Mouse (Mus musculus): ENCODE results near the gene Cep250. TPM values are rescaled to one million over a fixed set of nuclear protein-coding genes. Genes with fewer than 3 reads are reported as not detected.
A peak's percentile ranks its signal among the peaks of the same experiment; 100 is the strongest.
"Not testable (repeated sequence)": the region's sequence is repeated elsewhere in the genome, so short reads cannot be mapped to it uniquely, and the experiment has no call there.

Gene Cep250
- polyA plus RNA-seq (2015; fragmentation: Nextera tagmentation; extraction: Ambion mirVana), result 9.4 and 9.6 TPM in 2 replicates

GRCm38 (mm10) chr2:155956134-155957059, at the start of gene Cep250:
TSS of gene Cep250 (plus strand) at chr2:155956458.
- Histone ChIP-seq H3K4me3 (peak within 1 kb of the TSS; percentile 86), H3K4me2 (peak within 1 kb of the TSS; percentile 80), H3K27ac (replicated peaks) (peak within 1 kb of the TSS; percentile 80), H3K4me1 (peaks cover 14% of the 10 kb centered on the region), H3K9me3 (no peaks in the 10 kb centered on the region), H3K9ac (peak within 1 kb of the TSS; percentile 96), H3K36me3 (peaks cover 12% of the 10 kb centered on the region; the same call in 1 of the 2 replicates), H3K27me3 (replicated peaks) (peaks cover 3% of the 10 kb centered on the region)
- ATAC-seq (ENCODE audit: extremely low read depth, insufficient number of reproducible peaks, low FRiP score, low TSS enrichment), result peak; percentile 85
- under 1% methylated on average over 58 of the region's 59 CpGs for WGBS

DNA sequence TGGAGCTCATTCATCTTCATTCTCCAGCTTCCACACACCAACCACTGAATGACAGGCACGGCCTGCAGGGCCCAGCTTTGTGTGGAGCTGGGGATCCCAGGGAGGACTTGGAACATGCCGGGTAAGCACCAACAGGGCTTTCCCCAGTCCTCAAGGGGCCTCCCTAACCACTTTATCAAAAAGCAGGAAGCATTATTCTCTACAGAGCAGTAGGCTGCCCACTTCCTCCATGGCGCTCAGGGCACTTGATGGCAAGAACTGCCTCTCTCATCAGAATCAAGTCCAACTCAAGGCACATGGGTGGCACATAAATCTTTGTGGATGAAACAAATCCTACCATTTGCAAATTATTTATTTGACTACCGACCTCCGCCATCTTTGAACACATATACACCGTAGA, 41.6 kb upstream of the Cep250 start:
- no peak overlapping the region for H3K4me2 ChIP-seq
- no peak for ATAC-seq (ENCODE audit: extremely low read depth, insufficient number of reproducible peaks, low FRiP score, low TSS enrichment)
- no peak overlapping the region for H3K9ac ChIP-seq
- no peaks in the 10 kb centered on the region for H3K27me3 ChIP-seq (replicated peaks)
- 84% methylated on average over 6 of the region's 6 CpGs for WGBS
- no peaks in the 10 kb centered on the region for H3K9me3 ChIP-seq
- H3K27ac ChIP-seq (replicated peaks), result no peak overlapping the region
- H3K4me3 ChIP-seq, result no peak overlapping the region
- H3K36me3 ChIP-seq, result peaks cover 76% of the 10 kb centered on the region
- H3K4me1 ChIP-seq, result no peaks in the 10 kb centered on the region

- Histone ChIP-seq H3K9me3 (no peaks in the 10 kb centered on the region), H3K4me2 (no peak overlapping the region), H3K4me1 (peaks cover 4% of the 10 kb centered on the region), H3K36me3 (peaks cover 55% of the 10 kb centered on the region), H3K9ac (no peak overlapping the region), H3K27ac (replicated peaks) (no peak overlapping the region), H3K4me3 (no peak overlapping the region), H3K27me3 (replicated peaks) (no peaks in the 10 kb centered on the region)
- WGBS, result 89% methylated on average over 7 of the region's 7 CpGs
- ATAC-seq (ENCODE audit: extremely low read depth, insufficient number of reproducible peaks, low FRiP score, low TSS enrichment), result no peak
These were observed 33.1 kb upstream of the Cep250 start for GRCm38 (mm10) chr2:155923143-155923542.

DNA sequence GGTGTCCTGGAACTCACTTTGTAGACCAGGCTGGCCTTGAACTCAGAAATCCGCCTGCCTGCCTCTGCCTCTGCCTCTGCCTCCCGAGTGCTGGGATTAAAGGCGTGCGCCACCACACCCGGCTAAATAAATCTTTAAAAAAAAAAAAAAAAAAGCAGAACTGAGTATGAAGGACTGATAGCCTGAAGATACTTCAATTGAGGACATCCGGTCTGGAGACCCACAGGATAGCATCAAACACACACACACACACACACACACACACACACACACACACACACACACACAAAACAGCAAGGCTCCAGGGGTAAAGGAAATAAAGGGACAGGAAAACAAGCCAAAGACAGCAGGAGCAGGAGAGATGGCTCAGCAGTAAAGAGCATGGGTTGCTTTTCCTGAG, 31.0 kb upstream of the Cep250 start:
- Histone ChIP-seq H3K36me3 (peaks cover 40% of the 10 kb centered on the region), H3K4me1 (peaks cover 16% of the 10 kb centered on the region)
- not testable (repeated sequence) for H3K9me3 ChIP-seq; H3K27me3 ChIP-seq (replicated peaks); H3K4me3 ChIP-seq; H3K9ac ChIP-seq; H3K27ac ChIP-seq (replicated peaks); ATAC-seq (ENCODE audit: extremely low read depth, insufficient number of reproducible peaks, low FRiP score, low TSS enrichment); H3K4me2 ChIP-seq
- 80% methylated on average over 6 of the region's 6 CpGs for WGBS

- Histone ChIP-seq H3K9me3 (no peaks in the 10 kb centered on the region), H3K36me3 (peaks cover 20% of the 10 kb centered on the region; the same call in 1 of the 2 replicates), H3K4me3 (peak overlapping the region; percentile 76), H3K27ac (replicated peaks) (peak overlapping the region; percentile 93), H3K27me3 (replicated peaks) (no peaks in the 10 kb centered on the region), H3K4me2 (peak overlapping the region; percentile 68), H3K9ac (peak overlapping the region; percentile 85), H3K4me1 (peaks cover 22% of the 10 kb centered on the region)
- ATAC-seq (ENCODE audit: extremely low read depth, insufficient number of reproducible peaks, low FRiP score, low TSS enrichment), result no peak
- WGBS, result 81% methylated on average over 7 of the region's 7 CpGs
These were observed 27.4 kb upstream of the Cep250 start for GRCm38 (mm10) chr2:155928711-155929345.

DNA sequence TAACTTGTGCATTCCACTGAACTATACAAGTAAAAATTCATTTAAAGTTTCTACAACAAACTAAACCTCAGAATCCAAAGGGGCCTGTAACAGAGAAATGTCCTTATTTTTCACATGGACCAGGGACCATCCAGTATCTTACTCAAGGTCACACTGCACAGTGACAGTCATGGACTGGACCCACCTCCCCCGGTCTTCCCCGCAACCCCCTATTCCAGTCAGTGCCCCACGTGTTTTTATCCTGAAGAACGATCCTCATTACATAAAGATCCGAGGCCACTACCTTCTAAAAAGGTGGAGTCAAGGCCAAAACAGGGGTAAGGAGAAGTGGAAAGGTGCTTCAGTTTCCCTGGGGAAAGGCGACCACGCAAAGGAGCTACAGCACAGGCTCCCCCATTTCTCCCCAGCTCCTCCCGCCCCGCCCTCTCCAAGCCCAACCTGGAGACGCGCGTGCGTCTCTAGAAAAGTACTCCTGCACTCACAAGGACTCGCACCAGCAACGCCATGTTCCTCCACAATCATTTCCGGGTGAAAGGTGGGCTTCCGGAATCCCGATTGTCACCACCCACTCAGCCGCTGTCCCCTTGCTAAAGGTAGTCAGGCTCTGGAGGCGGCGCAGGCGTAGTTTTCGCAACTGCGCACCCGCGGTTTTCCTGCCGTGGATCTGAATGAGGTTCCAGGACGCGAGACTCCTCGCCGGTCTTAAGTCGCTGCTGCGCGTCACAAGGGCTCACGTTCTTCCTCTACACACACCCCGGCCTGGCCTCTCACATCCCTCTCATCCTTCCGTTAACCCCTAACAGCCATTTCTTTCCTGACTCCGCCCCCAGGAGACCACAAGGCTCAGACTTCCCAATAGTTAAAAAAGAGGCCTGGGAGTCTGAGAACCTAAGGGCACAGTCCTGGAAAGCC, 26.5 kb upstream of the Cep250 start, which contains the start of gene Uqcc1:
Gene Uqcc1, minus strand, starts transcription at position 780 of the 912 bp plus-strand sequence.
- WGBS, result under 1% methylated on average over 38 of the region's 38 CpGs
- ATAC-seq (ENCODE audit: extremely low read depth, insufficient number of reproducible peaks, low FRiP score, low TSS enrichment), result peak; percentile 71; the same call in 1 of the 2 replicates

DNA sequence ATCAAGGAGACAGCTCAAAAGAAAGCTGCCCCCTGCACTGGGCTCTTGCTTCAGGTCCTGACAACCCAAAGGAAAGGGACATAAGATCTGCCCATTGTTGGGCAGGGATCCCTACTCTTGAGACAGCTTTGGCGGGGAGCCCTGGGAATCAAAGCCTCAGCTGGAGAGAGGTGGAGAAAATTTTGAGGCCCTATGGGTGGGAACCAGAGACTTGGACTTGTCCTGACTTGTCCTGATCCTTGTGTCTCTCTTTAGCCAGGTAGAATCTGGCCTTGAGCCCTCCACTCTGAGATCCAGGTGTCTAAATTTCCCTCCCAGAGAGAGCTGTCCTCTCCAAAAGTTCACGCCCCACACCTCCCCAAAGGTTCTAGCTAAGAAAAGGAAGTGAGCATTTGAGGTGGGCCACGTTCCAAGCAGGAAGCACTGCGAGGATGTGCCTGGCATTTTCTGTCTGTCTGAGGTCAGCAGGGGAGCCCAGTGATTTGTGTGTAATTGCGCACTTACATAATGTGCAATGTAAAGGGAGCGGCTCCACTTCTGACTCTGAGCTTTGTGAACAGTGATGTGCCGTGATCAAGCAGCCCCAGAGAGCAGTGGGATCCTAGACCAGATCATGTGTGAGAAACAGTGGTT, 16.2 kb upstream of the Cep250 start:
- H3K4me1 ChIP-seq, result peaks cover 15% of the 10 kb centered on the region
- H3K9ac ChIP-seq, result no peak overlapping the region
- no peak overlapping the region for H3K4me3 ChIP-seq
- H3K4me2 ChIP-seq, result no peak overlapping the region
- no peaks in the 10 kb centered on the region for H3K9me3 ChIP-seq
- H3K27ac ChIP-seq (replicated peaks), result no peak overlapping the region
- ATAC-seq (ENCODE audit: extremely low read depth, insufficient number of reproducible peaks, low FRiP score, low TSS enrichment), result no peak
- peaks cover 12% of the 10 kb centered on the region for H3K27me3 ChIP-seq (replicated peaks)
- H3K36me3 ChIP-seq, result no peaks in the 10 kb centered on the region
- 73% methylated on average over 7 of the region's 7 CpGs for WGBS

More for the DNA sequence above, 26.5 kb upstream of the Cep250 start, which contains the start of gene Uqcc1:
- Histone ChIP-seq H3K27ac (replicated peaks) (peak within 1 kb of the TSS; percentile 93), H3K9ac (peak within 1 kb of the TSS; percentile 85), H3K36me3 (peaks cover 11% of the 10 kb centered on the region; the same call in 1 of the 2 replicates), H3K4me2 (peak within 1 kb of the TSS; percentile 68), H3K9me3 (no peaks in the 10 kb centered on the region), H3K27me3 (replicated peaks) (no peaks in the 10 kb centered on the region), H3K4me1 (peaks cover 22% of the 10 kb centered on the region), H3K4me3 (peak within 1 kb of the TSS; percentile 76)

DNA sequence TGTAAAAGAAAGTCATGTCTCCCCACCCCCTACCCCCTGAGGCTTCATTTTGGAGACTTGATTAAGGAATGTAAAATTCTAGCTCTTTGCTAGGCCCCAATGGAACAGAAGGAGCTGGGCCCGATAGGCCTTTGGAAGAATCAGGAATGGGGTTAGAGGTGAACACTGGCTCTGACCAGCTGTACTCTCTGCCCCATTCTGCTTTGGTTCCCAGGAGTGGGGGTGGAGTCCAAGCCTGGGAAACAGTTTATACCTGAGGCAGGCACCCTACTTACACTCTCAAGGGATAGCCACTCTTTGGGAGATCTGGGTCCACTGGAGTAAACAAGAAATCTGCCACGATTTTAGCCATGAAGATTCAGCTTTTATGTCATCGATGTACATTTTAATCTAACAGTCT, 15.6 kb upstream of the Cep250 start, which contains the start of gene Gm15557:
Gene Gm15557, plus strand, starts transcription at position 48 of the 400 bp plus-strand sequence.
- Histone ChIP-seq H3K9ac (no peak within 1 kb of the TSS), H3K27ac (replicated peaks) (no peak within 1 kb of the TSS), H3K4me3 (no peak within 1 kb of the TSS), H3K4me2 (no peak within 1 kb of the TSS), H3K27me3 (replicated peaks) (peaks cover 12% of the 10 kb centered on the region), H3K4me1 (peaks cover 20% of the 10 kb centered on the region), H3K36me3 (no peaks in the 10 kb centered on the region), H3K9me3 (no peaks in the 10 kb centered on the region)
- ATAC-seq (ENCODE audit: extremely low read depth, insufficient number of reproducible peaks, low FRiP score, low TSS enrichment), result no peak
- 77% methylated on average over 3 of the region's 3 CpGs for WGBS

- peaks cover 21% of the 10 kb centered on the region for H3K4me1 ChIP-seq
- no peak overlapping the region for H3K9ac ChIP-seq
- H3K4me3 ChIP-seq, result no peak overlapping the region
- H3K36me3 ChIP-seq, result no peaks in the 10 kb centered on the region
- H3K4me2 ChIP-seq, result no peak overlapping the region
- H3K27ac ChIP-seq (replicated peaks), result no peak overlapping the region
- no peak for ATAC-seq (ENCODE audit: extremely low read depth, insufficient number of reproducible peaks, low FRiP score, low TSS enrichment)
- H3K9me3 ChIP-seq, result no peaks in the 10 kb centered on the region
- WGBS, result 77% methylated on average over 40 of the region's 40 CpGs
- H3K27me3 ChIP-seq (replicated peaks), result peaks cover 19% of the 10 kb centered on the region
These were observed 14.4 kb upstream of the Cep250 start for GRCm38 (mm10) chr2:155941697-155942442.

DNA sequence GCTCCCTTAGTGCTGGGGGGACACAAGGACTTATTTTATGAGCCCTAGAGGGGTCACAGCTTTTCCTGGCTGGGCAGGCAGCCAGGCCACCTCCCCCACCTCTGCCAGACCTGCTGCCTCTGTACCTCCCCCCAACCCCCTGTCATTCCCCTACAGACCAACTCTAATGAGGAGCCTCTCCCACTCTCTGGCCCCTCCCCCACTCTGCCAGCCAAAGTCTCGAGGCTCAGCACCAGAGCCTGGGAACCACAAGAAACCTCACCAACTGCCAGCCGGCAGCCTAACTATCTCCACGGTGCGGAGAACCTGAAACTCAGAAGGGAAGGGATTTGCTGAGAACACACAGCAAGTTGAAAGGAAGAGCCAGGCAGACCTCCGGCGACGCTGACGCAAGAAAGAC, 12.8 kb upstream of the Cep250 start:
- Histone ChIP-seq H3K27me3 (replicated peaks) (peaks cover 22% of the 10 kb centered on the region), H3K9me3 (no peaks in the 10 kb centered on the region), H3K36me3 (no peaks in the 10 kb centered on the region), H3K9ac (peak overlapping the region; percentile 34), H3K4me2 (peak overlapping the region; percentile 54), H3K27ac (replicated peaks) (no peak overlapping the region), H3K4me1 (peaks cover 28% of the 10 kb centered on the region), H3K4me3 (peak overlapping the region; percentile 21)
- 4% methylated on average over 8 of the region's 8 CpGs for WGBS
- ATAC-seq (ENCODE audit: extremely low read depth, insufficient number of reproducible peaks, low FRiP score, low TSS enrichment), result no peak

Data from heart, embryonic 13.5 days (tissue).